Comparison of ENCODE assay signal across 8 mouse cellular contexts in genomic region chr8:86884067-86884466, GRCm38 (mm10). TPM values are rescaled to one million over a fixed set of nuclear protein-coding genes. Genes with fewer than 3 reads are reported as not detected.
A peak's percentile ranks its signal among the peaks of the same experiment; 100 is the strongest.
DNase-seq lines count a peak whose midpoint lies in the region; ATAC-seq and TF ChIP-seq lines count a peak whose summit lies in the region.

No protein-coding gene starts in this region.

- no peak for TF ChIP-seq CTCF in ES-Bruce4 (IDR thresholded peaks at IDR 0.05; ENCODE audit: low read depth, low read length)
- TF ChIP-seq CTCF in liver, embryonic 14.5 days (IDR thresholded peaks at IDR 0.05; ENCODE audit: low read depth) = no peak

- no peak for ATAC-seq in hindbrain, embryonic 16.5 days
- no peak for ATAC-seq in liver, embryonic 14.5 days (ENCODE audit: insufficient read depth)

- no peak for TF ChIP-seq EP300 in ES-Bruce4 (IDR thresholded peaks at IDR 0.05; ENCODE audit: insufficient read depth, low read depth, low read length)
- TF ChIP-seq EP300 in liver, embryonic 14.5 days (IDR thresholded peaks at IDR 0.05; ENCODE audit: low read depth) = no peak

- DNase-seq in layer of hippocampus, adult 18-20 months (ENCODE audit: low spot score in 2 of 2) = peak; percentile 19 to 48
- DNase-seq in layer of hippocampus, postnatal 36 days = no peak
- peak; percentile 54 for DNase-seq in c-Kit-positive CD71-positive TER-119-positive erythroid progenitor cells, embryonic 14.5 days (ENCODE audit: low spot score)
- DNase-seq in liver, embryonic 14.5 days (ENCODE audit: low read depth in 3 of 3, low spot score in 3 of 3) = peak in 1 of 3 experiments; percentile 29
- DNase-seq in right cerebral cortex, postnatal 25 days = peak; percentile 13
- no peak for DNase-seq in cerebellum, adult 8-10 months

- peaks cover 27% of the 10 kb centered on the region for H3K36me3 ChIP-seq in ES-Bruce4 (ENCODE audit: control insufficient read depth, insufficient read depth, low read length, poor library complexity, severe bottlenecking)
- H3K36me3 ChIP-seq in hindbrain, embryonic 16.5 days (ENCODE audit: control insufficient read depth, insufficient read depth, low read length) = peaks cover 2% of the 10 kb centered on the region; the same call in 1 of the 2 replicates
- no peaks in the 10 kb centered on the region for H3K36me3 ChIP-seq in liver, embryonic 14.5 days (replicated peaks; ENCODE audit: control insufficient read depth, insufficient read depth, low read depth)

- H3K4me3 ChIP-seq in ES-Bruce4 (ENCODE audit: low read depth, low read length) = peak overlapping the region; percentile 92
- peak overlapping the region; percentile 88 for H3K4me3 ChIP-seq in hindbrain, embryonic 16.5 days (ENCODE audit: low read length)
- peak overlapping the region; percentile 86 to 95 for H3K4me3 ChIP-seq in liver, embryonic 14.5 days (ENCODE audit: insufficient read depth in 1 of 2, low read depth in 2 of 2, low read length in 2 of 2)

- peak overlapping the region; percentile 68 for H3K27ac ChIP-seq in ES-Bruce4 (ENCODE audit: insufficient read depth, low read length)
- peak overlapping the region; percentile 97 for H3K27ac ChIP-seq in hindbrain, embryonic 16.5 days (ENCODE audit: low read depth, low read length)
- no peak overlapping the region for H3K27ac ChIP-seq in liver, embryonic 14.5 days

- H3K9ac ChIP-seq in ES-Bruce4 (ENCODE audit: low read depth, poor library complexity, severe bottlenecking) = peak overlapping the region; percentile 92
- peak overlapping the region; percentile 83 for H3K9ac ChIP-seq in hindbrain, embryonic 16.5 days (ENCODE audit: low read depth, low read length)
- peak overlapping the region; percentile 72 for H3K9ac ChIP-seq in liver, embryonic 14.5 days (replicated peaks)

- H3K4me1 ChIP-seq in ES-Bruce4 (ENCODE audit: control insufficient read depth, insufficient read depth, low read length) = peaks cover 5% of the 10 kb centered on the region
- peaks cover 20% of the 10 kb centered on the region for H3K4me1 ChIP-seq in hindbrain, embryonic 16.5 days (ENCODE audit: control insufficient read depth, insufficient read depth, low read depth, low read length)
- H3K4me1 ChIP-seq in liver, embryonic 14.5 days (replicated peaks; ENCODE audit: control insufficient read depth in 2 of 2, insufficient read depth in 2 of 2, low read length in 1 of 2) = peaks cover 14 to 43% of the 10 kb centered on the region in 2 experiments

- no peak for TF ChIP-seq POLR2A in ES-Bruce4 (IDR thresholded peaks at IDR 0.05; ENCODE audit: insufficient read depth, low read length)

- WGBS in hindbrain, embryonic 16.5 days = 1% methylated on average over 16 of the region's 16 CpGs
- WGBS in liver, embryonic 14.5 days (ENCODE audit: insufficient replicate concordance) = 1% methylated on average over 16 of the region's 16 CpGs

- H3K9me3 ChIP-seq in ES-Bruce4 (replicated peaks; ENCODE audit: control insufficient read depth, insufficient read depth, low read length, poor library complexity, severe bottlenecking) = no peaks in the 10 kb centered on the region
- no peaks in the 10 kb centered on the region for H3K9me3 ChIP-seq in hindbrain, embryonic 16.5 days (ENCODE audit: control insufficient read depth, low read length)
- H3K9me3 ChIP-seq in liver, embryonic 14.5 days (ENCODE audit: control insufficient read depth, low read length) = no peaks in the 10 kb centered on the region

- peak overlapping the region; percentile 98 for H3K4me2 ChIP-seq in hindbrain, embryonic 16.5 days (ENCODE audit: low read length)
- peak overlapping the region; percentile 93 for H3K4me2 ChIP-seq in liver, embryonic 14.5 days (ENCODE audit: low read depth)

- H3K27me3 ChIP-seq in ES-Bruce4 (ENCODE audit: control insufficient read depth, insufficient read depth, low read length, poor library complexity, severe bottlenecking) = no peaks in the 10 kb centered on the region
- H3K27me3 ChIP-seq in hindbrain, embryonic 16.5 days (replicated peaks; ENCODE audit: control insufficient read depth, insufficient read depth, low read length) = no peaks in the 10 kb centered on the region
- H3K27me3 ChIP-seq in liver, embryonic 14.5 days (ENCODE audit: control insufficient read depth, insufficient read depth, low read length) = no peaks in the 10 kb centered on the region

RNA-seq across cellular contexts. Expression of gene N4bp1, which starts 1.0 kb away (rescaled TPM):
- total RNA-seq in layer of hippocampus, adult 18-20 months (2021) = 10 to 100 TPM; 45.4 to 45.5 TPM
- total RNA-seq in layer of hippocampus, postnatal 36 days (2021) = 10 to 100 TPM; 38.5 to 40.9 TPM
- 80.3 and 81.5 TPM in 2 replicates for polyA plus RNA-seq in ES-Bruce4 (2011; ENCODE audit: insufficient read depth, insufficient read length, low read depth, missing spikeins)
- 7.7 and 9.5 TPM in 2 replicates for polyA plus RNA-seq in hindbrain, embryonic 16.5 days (2015; fragmentation: Nextera tagmentation; extraction: Ambion mirVana)
- polyA plus RNA-seq in liver, embryonic 14.5 days (2012; rRNA removed) = 2.7 and 3.1 TPM in 2 replicates
- 2.1 and 2.8 TPM in 2 replicates for polyA plus RNA-seq in liver, embryonic 14.5 days (2014; fragmentation: Nextera tagmentation; extraction: Ambion mirVana)

Comparison
In these comparisons a context has a peak if more than half of its experiments do, and no peak if none do; other contexts are left out.
1. DNase-seq: peak in layer of hippocampus, adult 18-20 months (2 of 2), c-Kit-positive CD71-positive TER-119-positive erythroid progenitor cells, embryonic 14.5 days (single experiment) and right cerebral cortex, postnatal 25 days (single experiment); none in layer of hippocampus, postnatal 36 days (0 of 2) and cerebellum, adult 8-10 months (single experiment).
2. Peak in every context shown above with its lines, with median percentiles within 50 percentile points of each other: H3K4me3 ChIP-seq and H3K9ac ChIP-seq.